Mouse (Mus musculus) lung, embryonic 14.5 days (tissue): Measurements from ENCODE around the gene Gm17018. TPM values are rescaled to one million over a fixed set of nuclear protein-coding genes. Genes with fewer than 3 reads are reported as not detected.
A peak's percentile ranks its signal among the peaks of the same experiment; 100 is the strongest.

ENCODE experiments used
- ATAC-seq: fragments of 200-750 bp; cut with Nextera tagmentation; 2 replicates; pipeline ENCODE4 v1.8.0; 2017; ENCODE audit warnings: mild to moderate bottlenecking, moderate TSS enrichment, moderate library complexity; ENCODE audit not compliant: insufficient read depth
- DNase-seq: peaks from one replicate; pipeline ENCODE4 v3.0.0-alpha.2; 2015
- H3K27ac ChIP-seq: fragments of 300-500 bp; sonication (generic); 2 replicates; pipeline ENCODE4 v1.5.1; 2014; ENCODE audit warnings: low read depth, mild to moderate bottlenecking, moderate library complexity
- H3K27me3 ChIP-seq: fragments of 300-500 bp; sonication (generic); 2 replicates; pipeline ENCODE4 v1.6.1; 2014; ENCODE audit warnings: low read length, control low read depth; ENCODE audit not compliant: insufficient read depth
- H3K36me3 ChIP-seq: fragments of 300-500 bp; sonication (generic); 2 replicates; pipeline ENCODE4 v1.6.1; 2014; ENCODE audit warnings: control low read depth; ENCODE audit not compliant: insufficient read depth
- H3K4me1 ChIP-seq: fragments of 300-500 bp; sonication (generic); 2 replicates; pipeline ENCODE4 v1.6.1; 2014; ENCODE audit warnings: antibody characterized with exemption, control low read depth; ENCODE audit not compliant: insufficient read depth
- H3K4me2 ChIP-seq: fragments of 300-500 bp; sonication (generic); 2 replicates; pipeline ENCODE4 v1.6.1; 2014; ENCODE audit warnings: mild to moderate bottlenecking
- H3K4me3 ChIP-seq: fragments of 300-500 bp; sonication (generic); 2 replicates; pipeline ENCODE4 v1.5.1; 2014; ENCODE audit warnings: low read depth, low read length
- H3K9ac ChIP-seq: fragments of 300-500 bp; sonication (generic); 2 replicates; pipeline ENCODE4 v1.6.1; 2014
- H3K9me3 ChIP-seq: fragments of 300-500 bp; sonication (generic); 2 replicates; pipeline ENCODE4 v1.6.1; 2016; ENCODE audit warnings: low read depth, low read length, control low read depth
- CTCF ChIP-seq: IDR thresholded peaks from 2 replicates; pipeline ENCODE4 v1.5.1; 2016; ENCODE audit warnings: antibody characterized with exemption, low read depth
- WGBS: fragments of 180-500 bp; shearing (Covaris S2); extraction: QIAGEN DNeasy Blood & Tissue Kit; methylation state at CpG from one replicate; pipeline ENCODE4 v1.1.7; 2014; 5-methylcytosine and 5-hydroxymethylcytosine counted together
- polyA plus RNA-seq: library from polyadenylated mRNA; unstranded; fragments of >200 nt; fragmentation: Nextera tagmentation; extraction: Ambion mirVana; gene quantifications from 2 replicates; pipeline ENCODE4 v1.2.1, GENCODE M21; 2014

Gene Gm17018
- polyA plus RNA-seq, 1 experiment from 2014 or later: 48.0 TPM

GRCm38 (mm10) chr19:45615415-45616213 lies 55.2 kb downstream of the Gm17018 start:
- H3K27me3 ChIP-seq: no peaks in the 10 kb centered on the region
- 66% methylated on average over 12 of the region's 12 CpGs for WGBS
- no peaks in the 10 kb centered on the region for H3K9me3 ChIP-seq
- no peak overlapping the region for H3K4me2 ChIP-seq
- no peaks in the 10 kb centered on the region for H3K36me3 ChIP-seq
- H3K9ac ChIP-seq: no peak overlapping the region
- DNase-seq: no peak
- peaks cover 3% of the 10 kb centered on the region; the same call in 1 of the 2 replicates for H3K4me1 ChIP-seq
- no peak overlapping the region for H3K27ac ChIP-seq
- no peak for ATAC-seq
- no peak overlapping the region for H3K4me3 ChIP-seq
- no peak for TF ChIP-seq CTCF

- no peak for ATAC-seq
- 59% methylated on average over 4 of the region's 4 CpGs for WGBS
- no peak overlapping the region for H3K27ac ChIP-seq
Measured at GRCm38 (mm10) chr19:45616214-45616518, 55.8 kb downstream of the Gm17018 start.

GRCm38 (mm10) chr19:45616735-45617134 lies 56.3 kb downstream of the Gm17018 start:
- H3K9ac ChIP-seq: no peak overlapping the region
- DNase-seq (no peak), ATAC-seq (no peak)
- no peak overlapping the region for H3K4me3 ChIP-seq
- H3K36me3 ChIP-seq: no peaks in the 10 kb centered on the region
- H3K4me2 ChIP-seq: no peak overlapping the region
- peaks cover 3% of the 10 kb centered on the region; the same call in 1 of the 2 replicates for H3K4me1 ChIP-seq
- 35% methylated on average over 7 of the region's 7 CpGs for WGBS
- no peak for TF ChIP-seq CTCF
- no peaks in the 10 kb centered on the region for H3K9me3 ChIP-seq
- H3K27me3 ChIP-seq: no peaks in the 10 kb centered on the region
- H3K27ac ChIP-seq: no peak overlapping the region

More at GRCm38 (mm10) chr19:45616214-45616518, 55.8 kb downstream of the Gm17018 start:
- DNase-seq: no peak
- H3K27me3 ChIP-seq: no peaks in the 10 kb centered on the region
- no peaks in the 10 kb centered on the region for H3K36me3 ChIP-seq
- no peaks in the 10 kb centered on the region for H3K9me3 ChIP-seq
- no peak overlapping the region for H3K9ac ChIP-seq
- no peak overlapping the region for H3K4me2 ChIP-seq
- no peak for TF ChIP-seq CTCF
- H3K4me1 ChIP-seq: peaks cover 3% of the 10 kb centered on the region; the same call in 1 of the 2 replicates
- no peak overlapping the region for H3K4me3 ChIP-seq

- H3K4me1 ChIP-seq: peaks cover 3% of the 10 kb centered on the region; the same call in 1 of the 2 replicates
- no peak overlapping the region for H3K9ac ChIP-seq
- no peaks in the 10 kb centered on the region for H3K27me3 ChIP-seq
- H3K4me3 ChIP-seq: no peak overlapping the region
- WGBS: 67% methylated on average over 6 of the region's 6 CpGs
- no peak for TF ChIP-seq CTCF
- DNase-seq (peak; percentile 63), ATAC-seq (no peak; the same call in 1 of the 2 replicates)
- no peaks in the 10 kb centered on the region for H3K36me3 ChIP-seq
- no peak overlapping the region for H3K27ac ChIP-seq
- H3K9me3 ChIP-seq: no peaks in the 10 kb centered on the region
- no peak overlapping the region for H3K4me2 ChIP-seq
Measured at GRCm38 (mm10) chr19:45618184-45618583, 57.8 kb downstream of the Gm17018 start.

- ATAC-seq (no peak), DNase-seq (no peak)
- no peaks in the 10 kb centered on the region for H3K27me3 ChIP-seq
- H3K36me3 ChIP-seq: peaks cover 3% of the 10 kb centered on the region; the same call in 1 of the 2 replicates
- H3K4me2 ChIP-seq: no peak overlapping the region
- TF ChIP-seq CTCF: no peak
- no peak overlapping the region for H3K4me3 ChIP-seq
- H3K9ac ChIP-seq: no peak overlapping the region
- H3K9me3 ChIP-seq: no peaks in the 10 kb centered on the region
- WGBS: 69% methylated on average over 14 of the region's 14 CpGs
- H3K27ac ChIP-seq: no peak overlapping the region
- H3K4me1 ChIP-seq: peaks cover 3% of the 10 kb centered on the region; the same call in 1 of the 2 replicates
Measured at GRCm38 (mm10) chr19:45619744-45620501, 59.5 kb downstream of the Gm17018 start.

GRCm38 (mm10) chr19:45621061-45621460 lies 60.6 kb downstream of the Gm17018 start:
- ATAC-seq (no peak), DNase-seq (no peak)
- no peak for TF ChIP-seq CTCF
- no peak overlapping the region for H3K9ac ChIP-seq
- 60% methylated on average over 7 of the region's 7 CpGs for WGBS
- no peak overlapping the region for H3K4me3 ChIP-seq
- H3K36me3 ChIP-seq: peaks cover 10% of the 10 kb centered on the region; the same call in 1 of the 2 replicates
- H3K27ac ChIP-seq: no peak overlapping the region
- no peaks in the 10 kb centered on the region for H3K27me3 ChIP-seq
- H3K4me2 ChIP-seq: no peak overlapping the region
- no peaks in the 10 kb centered on the region for H3K9me3 ChIP-seq
- H3K4me1 ChIP-seq: peaks cover 1% of the 10 kb centered on the region; the same call in 1 of the 2 replicates

- H3K9me3 ChIP-seq: no peaks in the 10 kb centered on the region
- TF ChIP-seq CTCF: no peak
- no peak for DNase-seq
- no peak overlapping the region for H3K9ac ChIP-seq
- ATAC-seq: no peak
- H3K4me3 ChIP-seq: no peak overlapping the region
- no peaks in the 10 kb centered on the region for H3K27me3 ChIP-seq
- H3K27ac ChIP-seq: no peak overlapping the region
- no peaks in the 10 kb centered on the region for H3K4me1 ChIP-seq
- no peak overlapping the region for H3K4me2 ChIP-seq
- peaks cover 13% of the 10 kb centered on the region; the same call in 1 of the 2 replicates for H3K36me3 ChIP-seq
- 61% methylated on average over 5 of the region's 5 CpGs for WGBS
Measured at GRCm38 (mm10) chr19:45622144-45622543, 61.7 kb downstream of the Gm17018 start.
